Mouse (Mus musculus) myocyte (in vitro differentiated cells): ENCODE measurements around the gene Fndc3b. TPM values are rescaled to one million over a fixed set of nuclear protein-coding genes. Genes with fewer than 3 reads are reported as not detected.
A peak's percentile ranks its signal among the peaks of the same experiment; 100 is the strongest.

Source experiments
- H3K27me3 ChIP-seq: one replicate; pipeline ENCODE4 v1.6.1; 2011; ENCODE audit not compliant: control insufficient read depth, insufficient read depth, insufficient read length
- H3K36me3 ChIP-seq: one replicate; pipeline ENCODE4 v1.6.1; 2011; ENCODE audit not compliant: control insufficient read depth, insufficient read depth
- H3K4me2 ChIP-seq: one replicate; pipeline ENCODE4 v1.6.1; 2011; ENCODE audit warnings: low read depth, control low read depth
- H3K4me3 ChIP-seq: one replicate; pipeline ENCODE4 v1.5.1; 2011; ENCODE audit warnings: mild to moderate bottlenecking, control low read depth, moderate library complexity
- H3K79me2 ChIP-seq: one replicate; pipeline ENCODE4 v1.6.1; 2011; ENCODE audit not compliant: control insufficient read depth, insufficient read depth
- H3ac ChIP-seq: one replicate; pipeline ENCODE4 v1.6.1; 2011; ENCODE audit not compliant: control insufficient read depth, insufficient read length
- CEBPB ChIP-seq: IDR thresholded peaks from 2 replicates; pipeline ENCODE4 v1.6.1; 2011; ENCODE audit warnings: mild to moderate bottlenecking, moderate library complexity; ENCODE audit not compliant: poor library complexity, insufficient read depth, severe bottlenecking
- E2F4 ChIP-seq: IDR thresholded peaks from one replicate; pipeline ENCODE4 v1.6.1; 2011; ENCODE audit warnings: mild to moderate bottlenecking, control low read depth, moderate library complexity; ENCODE audit not compliant: insufficient read depth
- MAX ChIP-seq: IDR thresholded peaks from one replicate; pipeline ENCODE4 v1.6.1; 2011; ENCODE audit warnings: low read depth, mild to moderate bottlenecking, control low read depth
- MYOD1 ChIP-seq, 3 experiments: IDR thresholded peaks; one replicate each; pipeline ENCODE4 v1.6.1; 2011; ENCODE audit warnings: control low read depth in 2 of 3, low read depth in 2 of 3, mild to moderate bottlenecking in 2 of 3, moderate library complexity in 1 of 3; ENCODE audit not compliant: insufficient read length in 2 of 3, control insufficient read depth in 1 of 3
- MYOG ChIP-seq, 3 experiments: IDR thresholded peaks; one replicate each; pipeline ENCODE4 v1.6.1; 2011; ENCODE audit warnings: control low read depth in 2 of 3, low read depth in 2 of 3, mild to moderate bottlenecking in 2 of 3; ENCODE audit not compliant: insufficient read length in 2 of 3, control insufficient read depth in 1 of 3, insufficient read depth in 1 of 3
- POLR2A ChIP-seq: IDR thresholded peaks from one replicate; pipeline ENCODE4 v1.6.1; 2011; ENCODE audit warnings: low read depth, mild to moderate bottlenecking, control low read depth, moderate library complexity; ENCODE audit not compliant: insufficient read length
- POLR2AphosphoS2 ChIP-seq: IDR thresholded peaks from one replicate; pipeline ENCODE4 v1.6.1; 2011; ENCODE audit warnings: low read depth, control low read depth; ENCODE audit not compliant: insufficient read length
- REST ChIP-seq: IDR thresholded peaks from one replicate; pipeline ENCODE4 v1.6.1; 2011; ENCODE audit warnings: mild to moderate bottlenecking, control low read depth, moderate library complexity; ENCODE audit not compliant: insufficient read depth, insufficient read length
- SRF ChIP-seq: IDR thresholded peaks from one replicate; pipeline ENCODE4 v1.6.1; 2011; ENCODE audit warnings: low read depth; ENCODE audit not compliant: control insufficient read depth, insufficient read length
- TCF12 ChIP-seq: IDR thresholded peaks from one replicate; pipeline ENCODE4 v1.6.1; 2011; ENCODE audit warnings: mild to moderate bottlenecking, control low read depth; ENCODE audit not compliant: poor library complexity, insufficient read depth, severe bottlenecking
- TCF3 ChIP-seq: IDR thresholded peaks from one replicate; pipeline ENCODE4 v1.6.1; 2011; ENCODE audit warnings: low read depth, control low read depth; ENCODE audit not compliant: insufficient read length
- USF1 ChIP-seq: IDR thresholded peaks from one replicate; pipeline ENCODE4 v1.6.1; 2011; ENCODE audit warnings: low read depth, mild to moderate bottlenecking, control low read depth, moderate library complexity
- polyA plus RNA-seq: library from polyadenylated mRNA; unstranded; fragments of >200 nt; fragmentation: generic; extraction: Trizol; gene quantifications from one replicate; pipeline ENCODE4 v1.2.1, GENCODE M21; 2012; ENCODE audit warnings: missing spikeins

Gene Fndc3b
- polyA plus RNA-seq, 1 experiment: 25.8 TPM

GRCm38 (mm10) chr3:27466297-27466901 is 244.7 kb downstream of the Fndc3b start:
- Histone ChIP-seq H3K4me3 (no peak overlapping the region), H3K27me3 (no peaks in the 10 kb centered on the region), H3K4me2 (no peak overlapping the region), H3ac (no peak overlapping the region), H3K79me2 (no peaks in the 10 kb centered on the region), H3K36me3 (peaks cover 27% of the 10 kb centered on the region)
- TF ChIP-seq MYOG (IDR thresholded peaks at IDR 0.05; ENCODE audit: control insufficient read depth in 1 of 3, insufficient read depth in 1 of 3, insufficient read length in 2 of 3, low read depth in 2 of 3) (no peak), MYOD1 (IDR thresholded peaks at IDR 0.05; ENCODE audit: control insufficient read depth in 1 of 3, insufficient read length in 2 of 3, low read depth in 2 of 3) (no peak), MAX (no peak), REST (no peak), TCF3 (no peak), TCF12 (no peak), CEBPB (no peak), USF1 (no peak), SRF (no peak), POLR2AphosphoS2 (no peak), E2F4 (no peak), POLR2A (no peak)

- H3K79me2 ChIP-seq: no peaks in the 10 kb centered on the region
- no peak for TF ChIP-seq MAX
- TF ChIP-seq TCF12: no peak
- no peak for TF ChIP-seq POLR2AphosphoS2
- no peak for TF ChIP-seq USF1
- no peak for TF ChIP-seq POLR2A
- TF ChIP-seq E2F4: no peak
- TF ChIP-seq CEBPB: no peak
- TF ChIP-seq MYOG (IDR thresholded peaks at IDR 0.05; ENCODE audit: control insufficient read depth in 1 of 3, insufficient read depth in 1 of 3, insufficient read length in 2 of 3, low read depth in 2 of 3): no peak
- no peak for TF ChIP-seq SRF
- no peak for TF ChIP-seq MYOD1 (IDR thresholded peaks at IDR 0.05; ENCODE audit: control insufficient read depth in 1 of 3, insufficient read length in 2 of 3, low read depth in 2 of 3)
- TF ChIP-seq TCF3: no peak
- no peak for TF ChIP-seq REST
- no peaks in the 10 kb centered on the region for H3K27me3 ChIP-seq
- peaks cover 39% of the 10 kb centered on the region for H3K36me3 ChIP-seq
- H3K4me2 ChIP-seq: no peak overlapping the region
- no peak overlapping the region for H3K4me3 ChIP-seq
- no peak overlapping the region for H3ac ChIP-seq
Observed at GRCm38 (mm10) chr3:27463373-27463772, 247.7 kb downstream of the Fndc3b start.

- Histone ChIP-seq H3K4me2 (no peak overlapping the region), H3K79me2 (no peaks in the 10 kb centered on the region), H3K36me3 (peaks cover 42% of the 10 kb centered on the region), H3K4me3 (no peak overlapping the region), H3ac (no peak overlapping the region), H3K27me3 (no peaks in the 10 kb centered on the region)
- TF ChIP-seq MYOG (IDR thresholded peaks at IDR 0.05; ENCODE audit: control insufficient read depth in 1 of 3, insufficient read depth in 1 of 3, insufficient read length in 2 of 3, low read depth in 2 of 3) (peak in 1 of 3 experiments; percentile 59), CEBPB (no peak), REST (no peak), MYOD1 (IDR thresholded peaks at IDR 0.05; ENCODE audit: control insufficient read depth in 1 of 3, insufficient read length in 2 of 3, low read depth in 2 of 3) (peak in 1 of 3 experiments; percentile 16), TCF12 (no peak), TCF3 (no peak)
Observed at GRCm38 (mm10) chr3:27462934-27463333, 248.2 kb downstream of the Fndc3b start.

DNA sequence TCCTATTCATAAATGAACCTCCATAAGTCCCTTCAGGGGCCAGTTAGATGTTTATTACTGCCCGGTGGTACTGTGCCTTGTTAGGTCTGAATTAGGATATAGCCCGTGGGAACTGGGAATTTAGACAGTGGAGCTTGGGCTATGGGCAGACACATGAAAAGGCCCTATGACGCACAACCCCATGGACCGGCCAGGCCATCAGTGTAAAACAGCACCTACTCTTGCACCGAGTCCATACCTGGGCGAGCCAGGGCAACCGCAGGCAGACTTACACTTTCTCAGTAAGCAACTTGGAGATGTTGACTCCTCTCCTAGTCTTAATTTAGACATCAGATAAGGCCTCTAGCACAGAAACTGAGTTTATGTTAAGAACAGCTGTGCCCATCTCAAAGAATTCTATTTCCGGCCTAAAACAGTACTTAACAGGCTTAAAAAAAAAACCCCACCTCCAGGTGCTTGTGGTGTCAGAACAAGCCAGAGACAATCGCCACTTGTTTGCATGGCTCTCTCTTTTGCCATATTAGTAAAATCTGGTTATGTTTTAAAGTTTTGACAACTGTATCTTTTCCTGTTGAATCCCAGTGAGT is 248.7 kb downstream of the Fndc3b start:
- Histone ChIP-seq H3K4me3 (no peak overlapping the region), H3K27me3 (no peaks in the 10 kb centered on the region), H3K4me2 (no peak overlapping the region), H3K79me2 (no peaks in the 10 kb centered on the region), H3K36me3 (peaks cover 45% of the 10 kb centered on the region), H3ac (no peak overlapping the region)
- TF ChIP-seq CEBPB (no peak), E2F4 (no peak)

DNA sequence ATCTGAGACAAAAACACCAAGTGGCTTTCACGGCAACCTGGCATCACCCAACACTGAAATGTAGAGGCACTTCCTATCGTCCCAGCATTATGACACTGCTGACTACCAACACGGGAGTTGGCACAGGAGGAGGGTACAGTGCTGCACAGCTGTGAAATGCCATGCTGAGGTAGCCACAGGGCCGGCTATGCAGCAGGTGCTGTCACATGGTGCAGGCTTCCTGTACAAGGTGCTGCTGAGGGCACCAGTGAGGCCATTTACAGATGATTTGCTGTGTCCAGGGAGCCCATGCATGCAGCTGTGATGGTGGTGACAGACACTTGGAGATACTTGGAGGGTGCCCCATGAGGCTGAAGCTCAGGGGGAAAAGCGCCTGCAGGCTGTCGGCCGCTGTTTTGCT is 249.2 kb downstream of the Fndc3b start:
- H3ac ChIP-seq: no peak overlapping the region
- TF ChIP-seq CEBPB: no peak
- no peak for TF ChIP-seq SRF
- peak; percentile 47 for TF ChIP-seq POLR2AphosphoS2
- TF ChIP-seq MAX: no peak
- no peak for TF ChIP-seq REST
- TF ChIP-seq E2F4: no peak
- no peak for TF ChIP-seq TCF3
- TF ChIP-seq MYOD1 (IDR thresholded peaks at IDR 0.05; ENCODE audit: control insufficient read depth in 1 of 3, insufficient read length in 2 of 3, low read depth in 2 of 3): peak in 1 of 3 experiments; percentile 38
- TF ChIP-seq MYOG (IDR thresholded peaks at IDR 0.05; ENCODE audit: control insufficient read depth in 1 of 3, insufficient read depth in 1 of 3, insufficient read length in 2 of 3, low read depth in 2 of 3): peak in 2 of 3 experiments; percentile 39 to 44
- TF ChIP-seq TCF12: no peak
- TF ChIP-seq POLR2A: no peak
- TF ChIP-seq USF1: no peak
- no peaks in the 10 kb centered on the region for H3K27me3 ChIP-seq
- no peak overlapping the region for H3K4me2 ChIP-seq
- peaks cover 46% of the 10 kb centered on the region for H3K36me3 ChIP-seq
- H3K79me2 ChIP-seq: no peaks in the 10 kb centered on the region
- H3K4me3 ChIP-seq: no peak overlapping the region
